In genomic region chr4:52989248-52989647, GRCm38 (mm10) we compare ENCODE assay signal across 9 mouse cellular contexts. TPM values are rescaled to one million over a fixed set of nuclear protein-coding genes. Genes with fewer than 3 reads are reported as not detected.
DNase-seq lines count a peak whose midpoint lies in the region; ATAC-seq and TF ChIP-seq lines count a peak whose summit lies in the region.
"Had no signal": no experiment of that assay in that cellular context is flagged by ENCODE, and none has a peak within 500 bp of the region (broad histone marks: within the 10 kb centered on the region; RNA-seq: fewer than 3 reads in every experiment).

Gene Nipsnap3a (plus strand): TSS chr4:52989272.

- no peak for TF ChIP-seq CTCF in intestine, postnatal 0 days (IDR thresholded peaks at IDR 0.05; ENCODE audit: low read depth)

- WGBS in kidney, embryonic 15.5 days, result 18% methylated on average over 12 of the region's 12 CpGs
- 23% methylated on average over 12 of the region's 12 CpGs for WGBS in embryonic facial prominence, embryonic 15.5 days
- 27% methylated on average over 12 of the region's 12 CpGs for WGBS in intestine, postnatal 0 days
- WGBS in neural tube, embryonic 11.5 days, result 26% methylated on average over 12 of the region's 12 CpGs

- intact Hi-C loops in left cerebral cortex, postnatal 25 days (cut with DNase I), result no loop called here

- peaks cover 7% of the 10 kb centered on the region for H3K4me1 ChIP-seq in kidney, embryonic 15.5 days
- H3K4me1 ChIP-seq in embryonic facial prominence, embryonic 15.5 days, result 0 out of 2 replicates have a peak, but pooled peaks cover 3% of the 10 kb centered on the region
- H3K4me1 ChIP-seq in intestine, postnatal 0 days (replicated peaks; ENCODE audit: control insufficient read depth, insufficient read depth, low read length), result no peaks in the 10 kb centered on the region; the same call in 1 of the 2 replicates
- no peaks in the 10 kb centered on the region for H3K4me1 ChIP-seq in neural tube, embryonic 11.5 days (ENCODE audit: control insufficient read depth, insufficient read depth, low read length)

- peak within 1 kb of the TSS; percentile 21 for H3K4me3 ChIP-seq in kidney, embryonic 15.5 days (replicated peaks)
- no peak within 1 kb of the TSS; the same call in 1 of the 2 replicates for H3K4me3 ChIP-seq in embryonic facial prominence, embryonic 15.5 days (replicated peaks)
- H3K4me3 ChIP-seq in intestine, postnatal 0 days (ENCODE audit: low read depth, low read length), result no peak within 1 kb of the TSS
- H3K4me3 ChIP-seq in neural tube, embryonic 11.5 days (ENCODE audit: low read depth, low read length), result peak within 1 kb of the TSS; percentile 12; the same call in 1 of the 2 replicates

- no peaks in the 10 kb centered on the region for H3K27me3 ChIP-seq in kidney, embryonic 15.5 days
- H3K27me3 ChIP-seq in embryonic facial prominence, embryonic 15.5 days, result no peaks in the 10 kb centered on the region
- H3K27me3 ChIP-seq in intestine, postnatal 0 days (replicated peaks; ENCODE audit: control insufficient read depth, insufficient read depth, low read length), result no peaks in the 10 kb centered on the region
- no peaks in the 10 kb centered on the region for H3K27me3 ChIP-seq in neural tube, embryonic 11.5 days (ENCODE audit: control insufficient read depth, insufficient read depth, low read length)

- no peaks in the 10 kb centered on the region for H3K36me3 ChIP-seq in kidney, embryonic 15.5 days
- no peaks in the 10 kb centered on the region for H3K36me3 ChIP-seq in embryonic facial prominence, embryonic 15.5 days
- H3K36me3 ChIP-seq in intestine, postnatal 0 days (ENCODE audit: control insufficient read depth, insufficient read depth), result no peaks in the 10 kb centered on the region
- H3K36me3 ChIP-seq in neural tube, embryonic 11.5 days (ENCODE audit: control insufficient read depth, insufficient read depth, low read length), result no peaks in the 10 kb centered on the region

- peak within 1 kb of the TSS; percentile 57 for H3K4me2 ChIP-seq in kidney, embryonic 15.5 days
- peak within 1 kb of the TSS; percentile 21 for H3K4me2 ChIP-seq in embryonic facial prominence, embryonic 15.5 days (replicated peaks)
- peak within 1 kb of the TSS; percentile 45; the same call in 1 of the 2 replicates for H3K4me2 ChIP-seq in intestine, postnatal 0 days (replicated peaks; ENCODE audit: low read depth)
- peak within 1 kb of the TSS; percentile 41 for H3K4me2 ChIP-seq in neural tube, embryonic 11.5 days (ENCODE audit: low read depth)

- no peak within 1 kb of the TSS for H3K9ac ChIP-seq in kidney, embryonic 15.5 days
- no peak within 1 kb of the TSS for H3K9ac ChIP-seq in embryonic facial prominence, embryonic 15.5 days
- no peak within 1 kb of the TSS for H3K9ac ChIP-seq in intestine, postnatal 0 days (ENCODE audit: low read depth, low read length)
- peak within 1 kb of the TSS; percentile 52 for H3K9ac ChIP-seq in neural tube, embryonic 11.5 days (ENCODE audit: low read length)

- no peak within 1 kb of the TSS for H3K27ac ChIP-seq in kidney, embryonic 15.5 days
- H3K27ac ChIP-seq in embryonic facial prominence, embryonic 15.5 days (replicated peaks), result no peak within 1 kb of the TSS
- H3K27ac ChIP-seq in intestine, postnatal 0 days (ENCODE audit: low read depth, low read length), result no peak within 1 kb of the TSS
- H3K27ac ChIP-seq in neural tube, embryonic 11.5 days (ENCODE audit: low read depth, low read length), result no peak within 1 kb of the TSS

- ATAC-seq in kidney, embryonic 15.5 days (replicated peaks; ENCODE audit: low FRiP score), result peak; percentile 79
- ATAC-seq in embryonic facial prominence, embryonic 15.5 days (ENCODE audit: insufficient number of reproducible peaks, low FRiP score, low TSS enrichment, low read depth), result 0 out of 2 replicates have a peak, but pooled peaks have one; percentile 7
- ATAC-seq in intestine, postnatal 0 days, result no peak
- ATAC-seq in neural tube, embryonic 11.5 days (ENCODE audit: insufficient read depth, low FRiP score, low TSS enrichment), result 0 out of 2 replicates have a peak, but pooled peaks have one; percentile 23

- DNase-seq in kidney, adult 9 months, result no peak
- DNase-seq in neural tube, embryonic 11.5 days (ENCODE audit: low spot score), result peak; percentile 11
- no peak for DNase-seq in left cerebral cortex, postnatal 25 days (ENCODE audit: low spot score in 2 of 2)
- DNase-seq in spleen, postnatal 14 days (ENCODE audit: low spot score in 2 of 2), result no peak
- no peak for DNase-seq in urinary bladder, postnatal 36 days (ENCODE audit: low spot score in 2 of 2)

- H3K9me3 ChIP-seq in kidney, embryonic 15.5 days (replicated peaks), result no peaks in the 10 kb centered on the region
- H3K9me3 ChIP-seq in embryonic facial prominence, embryonic 15.5 days (replicated peaks), result no peaks in the 10 kb centered on the region
- no peaks in the 10 kb centered on the region for H3K9me3 ChIP-seq in intestine, postnatal 0 days (ENCODE audit: control insufficient read depth)
- H3K9me3 ChIP-seq in neural tube, embryonic 11.5 days (ENCODE audit: control insufficient read depth, low read length), result no peaks in the 10 kb centered on the region

RNA-seq across cellular contexts. Expression of gene Nipsnap3a, which starts in this region (rescaled TPM):
- not detected in 2 replicates for polyA plus RNA-seq in kidney, embryonic 15.5 days (2015; fragmentation: Nextera tagmentation; extraction: Ambion mirVana)
- not detected in 2 replicates for polyA plus RNA-seq in embryonic facial prominence, embryonic 15.5 days (2015; fragmentation: Nextera tagmentation; extraction: Ambion mirVana)
- polyA plus RNA-seq in intestine, postnatal 0 days (2015; fragmentation: Nextera tagmentation; extraction: Ambion mirVana), result not detected in 2 replicates
- polyA plus RNA-seq in neural tube, embryonic 11.5 days (2014; fragmentation: Nextera tagmentation; extraction: Ambion mirVana), result not detected in 2 replicates
- total RNA-seq in left cerebral cortex, postnatal 25 days (2021), result not detected
- total RNA-seq: heart, postnatal 14 days had no signal

Comparison
In these comparisons a context has a peak if more than half of its experiments do, and no peak if none do; other contexts are left out.
1. Peak in ATAC-seq, H3K4me3 ChIP-seq and H3K4me2 ChIP-seq in kidney, embryonic 15.5 days; RNA of the gene not detected or under 1 TPM.
2. Peak in ATAC-seq and H3K4me2 ChIP-seq in embryonic facial prominence, embryonic 15.5 days; RNA of the gene not detected or under 1 TPM.
3. Peak in DNase-seq, ATAC-seq, H3K4me3 ChIP-seq, H3K9ac ChIP-seq and H3K4me2 ChIP-seq in neural tube, embryonic 11.5 days; RNA of the gene not detected or under 1 TPM.